Mouse (Mus musculus) left cerebral cortex, postnatal 10 days (tissue): Measurements from ENCODE around the gene Brpf3. TPM values are rescaled to one million over a fixed set of nuclear protein-coding genes. Genes with fewer than 3 reads are reported as not detected.
"Not testable (repeated sequence)": the region's sequence is repeated elsewhere in the genome, so short reads cannot be mapped to it uniquely, and the experiment has no call there.

ENCODE experiments used
- DNase-seq, 2 experiments: peaks; one replicate each; pipeline ENCODE4 v3.0.0; 2021 to 2022; ENCODE audit warnings: low spot score in 2 of 2, mixed read lengths in 1 of 2; ENCODE audit errors: extremely low spot score in 1 of 2
- intact Hi-C: fragments of 180-260 bp; cut with DNase I; formaldehyde crosslinking; loops from one replicate; pipeline ENCODE4 v1.15.1; 2025
- total RNA-seq, 2 experiments: library from RNA; stranded (reverse); gene quantifications; 2 replicates each; pipeline ENCODE4 v1.2.3; 2021

The Brpf3 gene
- total RNA-seq, 2 experiments from 2014 or later: 44.5 to 55.7 TPM

DNA sequence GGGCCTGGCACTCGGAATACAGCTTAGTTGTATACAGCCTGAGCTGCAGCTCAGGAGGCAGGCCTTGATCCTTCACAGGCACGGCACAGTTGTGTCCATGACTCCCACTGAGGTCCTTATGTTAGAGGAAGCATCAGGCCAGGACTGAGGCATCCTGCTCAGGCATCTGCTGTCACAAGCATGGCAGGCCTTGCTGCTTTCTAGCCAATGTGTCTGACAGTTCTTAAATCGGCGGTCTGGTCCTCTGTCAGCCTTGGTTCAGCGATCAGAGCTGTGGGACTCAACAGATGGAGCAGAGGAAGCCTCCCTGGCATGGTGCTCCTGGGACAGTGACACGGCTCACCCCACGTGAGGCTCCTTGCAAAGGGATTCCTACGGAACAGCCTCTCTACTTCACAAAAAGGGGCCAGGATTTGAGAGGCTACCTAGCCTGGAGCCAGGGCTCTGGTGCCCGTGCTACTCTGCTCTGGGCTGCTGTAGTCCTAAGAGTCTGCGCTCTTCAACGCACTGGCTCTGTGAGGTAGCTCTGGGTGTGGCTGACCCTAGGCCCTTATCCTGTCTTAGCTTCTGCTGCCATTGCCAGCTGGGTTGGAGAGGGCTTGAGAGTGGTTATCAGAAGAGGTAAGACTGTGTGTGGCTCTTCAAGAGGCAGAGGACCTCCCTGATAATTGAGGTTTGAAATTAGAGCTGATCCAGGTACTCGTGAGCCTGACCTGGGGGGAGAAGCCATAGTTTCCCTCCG is 22.3 kb downstream of the Brpf3 start:
- intact Hi-C loops: no loop called here
- no peak for DNase-seq

DNA sequence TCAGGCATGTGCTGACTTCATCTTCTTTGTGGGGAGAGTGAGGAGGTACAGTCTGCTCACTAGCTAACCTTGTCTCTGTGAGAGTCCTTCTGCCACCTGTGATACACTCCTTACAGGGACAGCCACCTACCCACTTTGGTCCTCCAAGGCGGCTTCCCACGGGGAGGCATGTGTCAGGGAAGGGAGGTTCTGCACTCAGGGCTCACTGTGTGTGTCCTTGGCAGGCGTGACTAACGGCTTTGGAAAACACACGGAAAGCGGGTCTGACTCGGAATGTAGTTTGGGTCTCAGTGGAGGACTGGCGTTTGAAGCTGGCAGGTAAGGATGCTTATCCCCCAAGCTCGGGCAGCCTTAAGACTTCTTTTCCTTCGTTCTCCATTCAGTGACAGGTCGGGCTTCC is 22.9 kb downstream of the Brpf3 start:
- intact Hi-C loops: no loop called here

DNA sequence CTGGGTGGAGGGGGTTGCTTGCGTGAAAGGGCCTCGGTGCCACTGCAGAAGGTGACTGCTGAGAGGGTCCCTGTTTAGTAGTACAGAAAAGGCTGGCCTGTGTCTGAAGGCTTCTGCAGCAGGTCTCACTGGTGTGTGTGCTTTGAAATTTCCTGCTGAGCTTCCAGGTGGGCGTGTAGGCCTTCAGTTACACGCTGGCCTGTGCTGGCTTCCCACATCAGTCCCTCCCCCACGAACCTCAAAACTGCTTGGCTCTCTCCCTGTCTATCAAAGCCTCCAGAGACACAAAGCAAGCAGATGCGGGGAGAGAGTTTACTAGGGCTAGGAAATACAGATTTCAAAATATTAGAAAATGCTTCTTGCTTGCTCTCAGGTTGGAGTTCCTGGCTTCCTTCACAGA is 24.0 kb downstream of the Brpf3 start:
- no peak for DNase-seq

More for the DNA sequence above, 22.9 kb downstream of the Brpf3 start:
- no peak for DNase-seq

DNA sequence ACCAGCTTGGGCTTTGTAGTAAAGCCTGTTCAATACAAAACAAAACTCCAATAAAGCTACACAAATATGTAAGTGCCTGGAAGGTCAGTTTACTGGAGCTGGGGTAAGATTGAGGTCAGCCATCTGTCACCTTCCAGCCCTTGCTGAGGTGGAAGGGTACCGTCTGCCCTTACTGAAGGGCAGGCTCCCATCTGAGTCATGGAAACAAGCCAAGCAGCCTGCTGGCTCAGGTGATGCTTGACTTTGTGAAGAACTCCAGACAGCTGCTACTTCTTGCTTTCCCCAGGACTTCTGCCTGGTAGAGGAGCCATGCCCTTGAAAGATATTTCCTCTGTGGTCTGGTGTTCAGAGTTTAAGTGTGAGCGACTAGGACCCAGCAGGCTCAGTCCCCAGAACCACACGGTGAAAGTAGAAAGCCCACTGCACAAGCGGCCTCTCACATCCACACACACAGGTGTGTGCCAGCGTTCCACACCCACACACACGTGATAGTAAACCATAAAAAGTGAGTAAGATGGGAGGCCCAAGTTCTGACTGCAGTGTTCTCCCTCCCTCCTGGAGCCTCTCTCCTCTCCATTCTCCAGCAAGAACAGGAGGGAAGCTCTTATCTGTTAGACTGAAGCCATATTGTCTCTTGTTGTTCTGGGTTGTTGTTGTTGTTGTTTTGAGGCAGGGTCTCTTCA is 24.6 kb downstream of the Brpf3 start:
- intact Hi-C loops: loop anchor here (5.0 kb wide), 1 partner anchor 47 kb away; no protein-coding TSS in a partner anchor

More for the DNA sequence above, 24.0 kb downstream of the Brpf3 start:
- intact Hi-C loops: loop anchor here (5.0 kb wide), 1 partner anchor 47 kb away; no protein-coding TSS in a partner anchor

DNA sequence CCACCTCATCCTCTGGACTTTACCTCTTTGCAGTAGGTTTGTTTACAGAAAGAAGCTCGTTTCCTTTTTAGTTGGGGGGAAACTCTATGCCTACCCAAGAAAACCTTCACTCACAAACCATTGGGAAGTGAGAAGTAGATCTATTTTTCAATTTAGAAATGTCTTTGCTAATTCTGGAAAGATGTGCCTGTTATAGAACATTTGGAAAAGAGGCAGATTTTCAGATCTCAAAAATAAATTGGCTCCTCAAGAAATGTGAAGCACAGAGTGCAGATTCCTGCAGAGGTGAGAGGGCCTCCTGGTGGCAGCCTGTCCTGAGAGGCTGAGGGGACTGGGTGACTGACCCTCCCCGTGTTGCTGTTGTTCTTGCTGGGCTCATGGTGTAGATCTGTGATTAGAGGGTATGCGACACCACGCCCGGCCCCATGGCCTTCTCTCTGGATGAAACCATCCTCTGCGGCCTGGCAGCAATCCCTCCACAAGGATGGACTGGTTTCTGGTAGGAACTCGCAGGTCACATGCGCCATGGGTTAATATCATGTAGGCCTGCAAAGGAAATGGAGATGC is 26.9 kb downstream of the Brpf3 start:
- intact Hi-C loops: loop anchor here (5.0 kb wide), 1 partner anchor 45 kb away; no protein-coding TSS in a partner anchor
- DNase-seq: no peak

More for the DNA sequence above, 24.6 kb downstream of the Brpf3 start:
- DNase-seq: no peak

DNA sequence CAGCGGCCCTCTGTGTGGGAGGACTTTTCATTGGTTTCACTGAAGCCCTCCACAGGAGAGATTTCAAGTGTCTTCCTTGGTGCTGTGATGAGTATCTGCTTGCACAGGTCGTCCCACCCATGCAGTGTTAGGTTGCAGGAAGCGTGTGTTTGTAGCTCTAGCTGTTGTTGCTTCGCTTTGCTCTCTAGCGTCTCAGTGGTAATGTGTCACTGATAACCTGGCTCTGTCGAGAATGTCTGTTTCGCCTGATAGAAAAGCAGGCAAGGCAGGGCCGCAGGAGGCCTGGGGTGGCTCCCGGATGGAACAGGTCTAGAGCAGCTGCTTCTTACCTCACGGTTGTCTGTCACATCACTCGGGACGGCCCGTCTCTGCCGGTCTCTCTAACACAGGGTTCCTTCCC is 28.2 kb downstream of the Brpf3 start:
- intact Hi-C loops: loop anchor here (5.0 kb wide), 1 partner anchor 43 kb away; no protein-coding TSS in a partner anchor
- DNase-seq: no peak

DNA sequence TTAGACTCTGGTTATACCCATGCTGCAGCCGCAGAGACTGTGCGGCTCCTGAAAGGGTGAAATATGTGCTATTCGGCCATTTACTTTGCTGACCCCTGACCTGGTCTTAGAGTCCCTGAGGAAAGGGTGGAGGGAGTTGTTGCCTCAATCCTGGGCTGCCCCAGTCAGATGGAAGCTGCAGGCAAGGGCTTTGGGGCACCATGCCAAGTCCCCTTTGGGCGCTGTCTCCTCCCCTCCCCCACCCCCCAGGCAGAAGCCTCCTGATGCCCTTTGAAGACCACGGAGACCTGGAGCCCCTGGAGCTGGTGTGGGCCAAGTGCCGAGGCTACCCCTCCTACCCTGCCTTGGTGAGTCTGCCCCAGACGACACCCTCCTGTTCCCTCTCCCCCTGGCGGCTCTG is 30.2 kb downstream of the Brpf3 start:
- intact Hi-C loops: no loop called here

DNA sequence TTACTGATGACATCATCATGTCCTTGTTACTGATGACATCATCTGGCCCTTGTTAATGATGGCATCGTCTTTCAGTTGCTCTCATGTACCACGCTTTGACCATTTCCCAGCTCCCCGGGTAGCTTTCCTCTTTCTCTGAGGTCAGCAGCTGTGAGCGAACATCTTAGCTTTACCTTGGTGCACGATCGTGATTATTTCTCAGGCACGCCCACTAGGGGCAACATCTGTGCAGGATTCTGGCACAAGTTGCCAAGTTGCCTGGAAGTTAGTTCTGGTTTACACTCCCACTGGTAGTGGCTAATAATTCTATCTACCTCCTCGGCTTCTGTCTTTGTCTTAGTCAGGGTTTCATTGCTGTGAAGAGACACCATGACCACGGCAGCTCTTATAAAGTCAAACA is 31.1 kb downstream of the Brpf3 start:
- no peak for DNase-seq
- intact Hi-C loops: no loop called here

More for the DNA sequence above, 30.2 kb downstream of the Brpf3 start:
- DNase-seq: no peak

DNA sequence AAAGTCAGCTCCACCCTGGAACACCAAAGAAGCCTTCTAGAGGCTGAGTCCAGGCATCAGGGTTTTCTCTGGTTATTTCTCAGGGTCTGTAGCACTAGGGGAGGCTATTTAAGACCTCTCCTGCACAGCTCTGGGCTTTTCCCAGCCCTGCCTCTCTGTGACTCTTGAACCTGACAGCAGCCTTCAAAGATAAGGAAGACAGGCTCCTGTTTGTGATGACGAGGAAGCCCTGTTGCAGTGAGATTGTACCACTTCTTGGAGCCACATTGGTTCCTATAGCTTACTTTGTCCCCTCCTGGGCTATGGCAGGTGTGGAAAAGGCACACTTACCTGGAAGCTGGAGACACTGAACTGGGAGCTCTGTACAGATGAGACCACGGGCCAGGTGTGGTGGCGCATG is 32.0 kb downstream of the Brpf3 start:
- no peak for DNase-seq
- intact Hi-C loops: no loop called here

DNA sequence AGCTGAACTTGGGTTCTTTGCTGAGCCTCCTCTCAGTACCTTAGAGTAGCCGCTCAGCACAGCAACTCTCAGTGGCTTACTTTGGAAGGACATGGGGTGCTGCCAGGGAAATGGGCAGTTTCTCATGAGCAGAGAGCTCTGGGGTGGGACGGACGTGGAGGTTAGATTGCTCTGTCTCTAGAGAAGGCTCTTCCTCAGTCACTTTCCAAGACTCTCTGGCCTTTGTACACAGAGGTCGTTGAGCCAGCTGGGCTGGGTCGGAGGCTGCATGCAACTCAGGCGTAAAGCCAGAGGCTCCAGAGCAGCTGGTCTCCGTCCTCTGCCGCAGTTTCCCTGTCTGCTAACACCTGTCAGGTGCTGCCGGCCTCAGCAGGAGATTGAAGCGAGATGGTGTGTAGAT is 33.8 kb downstream of the Brpf3 start:
- intact Hi-C loops: no loop called here
- DNase-seq: no peak

DNA sequence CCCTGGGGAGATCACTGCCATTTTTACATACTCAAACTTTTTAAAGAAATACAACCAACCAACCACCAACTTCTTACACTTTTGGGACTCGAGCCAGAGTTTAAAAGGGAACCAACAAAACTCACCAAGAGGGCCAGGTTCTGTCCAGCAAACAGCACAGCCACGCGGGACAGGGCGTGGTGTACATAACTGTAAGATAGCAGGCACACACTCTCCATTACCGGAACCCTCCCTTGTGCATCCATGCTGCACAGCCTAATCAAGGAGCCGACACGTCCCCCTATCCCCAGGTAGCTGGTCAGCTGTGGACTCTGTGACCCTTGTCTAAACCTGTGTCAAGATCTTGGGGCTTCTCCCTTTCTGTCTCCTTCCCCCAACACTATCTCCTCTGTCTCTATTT is 37.0 kb downstream of the Brpf3 start:
- DNase-seq: no peak
- intact Hi-C loops: no loop called here

DNA sequence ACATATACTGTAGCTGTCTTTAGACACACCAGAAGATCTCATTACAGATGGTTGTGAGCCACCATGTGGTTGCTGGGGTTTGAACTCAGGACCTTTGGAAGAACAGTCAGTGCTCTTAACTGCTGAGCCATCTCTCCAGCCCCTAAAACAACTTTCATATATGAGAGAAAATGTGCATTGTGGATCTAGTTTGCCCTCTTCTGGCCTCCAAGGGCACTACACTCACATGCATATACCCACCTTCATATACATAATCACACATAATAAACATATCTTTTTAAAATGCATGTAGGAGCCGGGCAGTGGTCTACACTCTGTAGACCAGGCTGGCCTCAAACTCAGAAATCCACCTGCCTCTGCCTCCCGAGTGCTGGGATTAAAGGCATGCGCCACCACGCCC is 41.1 kb downstream of the Brpf3 start:
- intact Hi-C loops, DNase-seq: not testable (repeated sequence)

DNA sequence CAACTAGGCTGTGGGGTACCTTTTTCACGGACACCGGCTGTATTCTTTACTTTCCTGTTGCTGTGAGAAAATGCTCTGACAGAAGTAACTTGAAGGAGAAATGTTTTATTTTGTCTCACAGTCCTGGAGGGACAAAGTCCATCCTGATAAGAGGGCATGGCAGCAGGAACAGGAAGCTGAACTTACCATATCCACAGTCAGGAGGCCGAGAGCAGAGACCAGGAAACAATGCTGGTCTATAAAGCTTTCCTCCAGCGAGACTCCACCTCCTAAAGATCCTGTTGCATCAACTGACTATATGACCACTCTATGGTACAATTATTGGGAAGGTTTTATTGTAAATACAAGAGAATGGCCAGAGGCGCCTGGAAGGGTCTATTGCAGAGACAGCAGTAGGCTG is 42.8 kb downstream of the Brpf3 start:
- DNase-seq: no peak
- intact Hi-C loops: no loop called here

DNA sequence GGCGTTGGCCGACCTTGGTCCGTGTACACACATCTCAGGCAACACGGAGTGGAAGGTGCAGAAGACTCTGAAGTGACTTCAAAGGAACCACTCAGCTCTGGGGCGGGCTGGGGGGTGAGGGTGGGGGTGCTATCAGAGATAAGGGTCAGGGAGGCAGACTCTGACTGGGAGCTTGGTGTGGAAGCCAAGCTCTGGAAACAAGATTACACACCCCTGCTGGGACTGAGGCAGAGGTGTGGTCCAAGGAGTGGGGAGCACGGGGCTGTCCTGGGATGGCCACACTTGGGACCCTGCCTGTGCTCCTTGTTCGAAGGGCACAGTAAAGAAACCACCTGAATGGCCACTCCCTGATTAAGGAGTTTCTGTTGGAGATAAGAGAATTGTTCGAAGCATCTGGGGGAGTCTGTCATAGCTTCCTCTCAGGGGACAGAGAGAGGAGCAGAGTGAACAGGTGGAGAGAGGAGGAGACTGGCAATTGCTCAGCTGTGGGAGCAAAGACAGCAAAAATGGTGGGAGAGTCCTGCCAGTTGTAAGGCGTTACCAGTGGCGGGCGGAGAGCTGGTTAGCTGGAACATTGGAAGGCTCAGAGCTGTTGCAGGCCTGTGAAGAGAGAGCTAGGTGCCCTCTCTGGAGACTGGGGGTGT is 46.2 kb downstream of the Brpf3 start:
- intact Hi-C loops: no loop called here
- no peak for DNase-seq

DNA sequence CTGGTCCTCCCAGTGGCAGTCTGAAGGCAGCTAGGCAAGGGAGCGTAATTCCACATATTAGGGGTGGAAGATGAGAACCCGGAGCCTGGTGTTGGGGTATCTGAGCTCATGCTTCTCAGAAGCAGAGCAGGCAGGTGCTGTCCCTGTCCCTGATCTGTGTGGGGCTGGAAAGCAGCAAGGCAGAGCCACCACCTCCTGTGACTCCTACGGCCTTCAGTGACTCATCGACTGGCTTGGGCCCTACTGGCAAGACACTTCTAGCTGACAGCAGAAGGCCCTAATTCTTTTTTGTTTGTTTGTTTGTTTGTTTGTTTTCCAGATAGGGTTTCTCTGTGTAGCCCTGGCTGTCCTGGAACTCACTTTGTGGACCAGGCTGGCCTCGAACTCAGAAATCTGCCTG is 49.6 kb downstream of the Brpf3 start:
- intact Hi-C loops: no loop called here

DNA sequence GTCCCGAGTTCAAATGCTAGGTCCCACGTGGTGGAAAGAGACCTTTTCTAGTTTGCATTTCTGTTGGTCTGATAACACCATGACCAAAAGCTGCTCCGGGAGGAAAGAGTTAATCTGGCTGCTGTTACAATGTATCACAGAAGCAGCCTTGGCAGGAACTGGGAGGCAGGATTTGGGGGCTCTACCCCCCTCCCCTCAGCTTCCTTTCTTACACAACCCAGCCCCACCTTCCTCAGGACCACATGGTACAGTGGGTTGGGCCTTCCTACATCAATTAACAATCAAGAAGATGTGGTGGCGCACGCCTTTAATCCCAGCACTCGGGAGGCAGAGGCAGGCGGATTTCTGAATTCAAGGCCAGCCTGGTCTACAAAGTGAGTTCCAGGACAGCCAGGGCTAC is 53.5 kb downstream of the Brpf3 start:
- intact Hi-C loops: no loop called here
- no peak for DNase-seq

More for the DNA sequence above, 49.6 kb downstream of the Brpf3 start:
- no peak for DNase-seq

DNA sequence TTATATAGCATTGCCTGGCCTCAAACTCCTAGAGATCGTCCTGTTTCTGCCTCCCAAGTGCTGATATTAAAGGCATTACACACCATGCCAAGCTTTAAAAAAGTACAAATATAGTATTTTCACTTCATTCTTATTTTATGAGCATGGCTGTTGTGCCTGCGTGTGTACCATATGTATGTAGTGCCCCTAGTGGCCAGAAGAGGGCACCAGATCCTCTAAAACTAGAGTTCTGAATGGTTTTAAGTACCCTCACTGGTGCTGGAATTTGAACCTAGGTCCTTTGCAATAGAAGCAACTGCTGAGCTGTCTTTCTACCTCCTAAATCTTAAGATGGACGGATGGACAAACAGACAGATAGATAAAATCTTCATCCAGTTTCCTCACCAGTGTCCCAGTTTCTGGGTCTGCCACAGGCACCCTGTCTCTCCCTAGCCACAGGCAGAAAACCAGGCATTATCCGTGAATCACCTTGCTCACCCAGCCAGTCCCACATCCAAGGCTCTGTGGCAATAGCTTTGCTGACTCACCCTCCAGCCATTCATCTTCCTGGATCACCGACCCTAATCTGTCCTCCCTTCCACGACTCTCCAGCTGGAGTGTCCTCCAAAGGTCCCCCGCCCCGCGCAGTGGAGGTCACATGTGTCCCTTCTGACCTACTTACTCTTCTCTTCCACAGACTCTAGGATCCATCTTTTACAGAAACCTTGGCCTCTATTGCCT is 54.4 kb downstream of the Brpf3 start:
- intact Hi-C loops: no loop called here
- DNase-seq: no peak

DNA sequence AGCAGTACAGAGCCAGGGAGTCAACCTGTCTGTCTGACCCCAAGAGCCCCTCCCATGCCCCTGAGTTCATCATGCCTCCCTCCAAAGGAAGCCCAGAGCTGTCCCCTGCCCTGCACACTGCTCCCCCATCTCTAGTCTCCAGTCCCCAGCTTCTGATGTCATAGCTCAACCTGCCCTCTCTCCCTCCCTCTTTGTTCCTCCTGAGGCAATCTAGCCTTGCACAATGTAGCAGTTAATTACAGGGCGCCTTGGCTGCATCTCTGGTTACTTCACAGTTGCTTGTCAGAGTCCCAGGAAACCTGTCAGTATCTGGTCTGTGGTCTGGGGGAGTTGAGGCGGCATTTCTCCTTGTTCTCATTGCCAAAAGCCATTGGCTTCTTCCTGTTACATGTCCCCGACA is 55.1 kb downstream of the Brpf3 start:
- DNase-seq: no peak
- intact Hi-C loops: no loop called here

DNA sequence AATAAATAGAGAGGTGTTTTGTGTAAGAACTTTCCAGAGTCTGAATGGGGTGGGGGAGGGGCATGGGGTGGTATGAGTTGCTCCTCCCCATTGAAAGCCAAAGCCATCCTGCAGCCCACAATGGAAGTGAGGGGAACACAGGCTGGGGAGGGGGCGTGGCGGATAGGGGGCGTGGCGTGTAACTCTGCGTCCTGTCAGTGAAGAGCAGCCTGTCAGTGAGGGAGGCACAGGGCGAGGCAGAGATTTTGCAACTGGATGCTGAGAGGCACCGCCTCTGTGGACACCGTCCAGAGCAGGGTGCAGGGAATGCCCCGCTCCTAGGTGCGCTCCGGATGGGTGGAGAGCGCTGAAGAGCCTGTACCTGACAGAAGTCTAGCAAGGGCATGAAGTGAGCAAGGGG is 57.3 kb downstream of the Brpf3 start, which contains the start of gene Pnpla1:
Gene Pnpla1, plus strand, starts transcription at position 207 of the 400 bp plus-strand sequence.
- intact Hi-C loops: no loop called here
- DNase-seq: no peak
